Mouse (Mus musculus): ENCODE results near the gene Cacna1e. TPM values are rescaled to one million over a fixed set of nuclear protein-coding genes. Genes with fewer than 3 reads are reported as not detected.

Gene Cacna1e
- polyA plus RNA-seq, 1 experiment from 2014 or later, result 0.60 TPM

DNA sequence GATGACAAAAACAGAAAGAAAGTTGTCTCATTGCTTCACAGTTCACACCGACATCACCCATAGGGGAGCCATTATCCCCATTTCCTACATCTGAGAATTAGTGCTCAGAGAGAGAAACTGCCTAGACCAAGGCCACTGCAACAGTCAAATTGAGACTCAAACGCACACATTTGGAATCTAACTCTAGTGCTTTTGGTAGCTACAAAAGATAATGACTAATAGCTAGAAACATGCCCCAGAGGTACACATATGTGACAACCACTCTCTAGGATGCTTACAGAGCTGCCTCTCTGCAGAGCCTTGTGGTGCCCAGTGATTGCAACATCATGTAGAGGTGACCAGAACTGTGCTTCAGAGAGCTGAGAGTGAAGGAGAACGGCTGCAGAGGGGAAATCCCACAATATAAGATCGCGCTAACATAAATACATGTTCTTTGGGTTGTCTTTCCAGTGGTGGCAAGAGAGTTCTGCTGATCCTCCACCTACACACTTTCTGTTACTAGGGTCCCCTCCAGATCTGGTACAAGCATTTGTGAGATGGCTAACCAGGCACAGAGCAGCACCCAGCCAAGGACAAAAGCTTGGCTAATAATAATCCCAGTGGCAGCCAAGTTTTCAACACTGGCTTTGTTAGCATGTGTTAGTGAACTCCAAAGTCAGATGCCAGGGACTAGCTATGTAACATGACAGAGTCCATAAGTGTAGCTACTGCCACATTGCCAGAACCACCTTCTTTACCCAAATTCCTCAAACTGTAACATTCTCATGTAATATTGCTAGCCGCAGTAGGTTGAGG is 237.9 kb downstream of the Cacna1e start:
- 85% methylated on average over 6 of the region's 6 CpGs for WGBS
- Histone ChIP-seq H3K27me3 (no peaks in the 10 kb centered on the region), H3K9me3 (no peaks in the 10 kb centered on the region), H3K36me3 (no peaks in the 10 kb centered on the region), H3K27ac (no peak overlapping the region), H3K9ac (no peak overlapping the region), H3K4me1 (no peaks in the 10 kb centered on the region), H3K4me2 (no peak overlapping the region), H3K4me3 (no peak overlapping the region)
- no peak for ATAC-seq (ENCODE audit: insufficient number of reproducible peaks, low FRiP score, low TSS enrichment, low read depth)

DNA sequence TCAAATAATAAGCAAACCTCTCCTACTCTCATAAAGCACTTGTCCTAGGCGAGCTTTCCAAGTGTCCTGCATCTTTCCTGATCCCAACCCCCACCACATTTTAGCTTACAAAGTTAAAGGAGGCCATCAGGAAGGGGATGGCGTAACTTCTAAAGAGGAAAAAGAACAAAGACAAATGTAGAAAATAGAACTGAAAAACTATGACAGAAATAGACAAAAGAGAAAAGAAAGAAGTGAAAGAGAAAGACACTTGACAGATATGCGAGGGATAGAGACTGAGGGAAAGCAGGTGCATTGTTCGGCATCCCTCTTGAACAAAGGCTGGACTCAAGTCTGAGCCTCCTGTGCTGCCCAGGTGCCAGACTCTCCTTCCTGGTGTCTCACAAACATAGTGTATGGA is 246.5 kb downstream of the Cacna1e start:
- Histone ChIP-seq H3K27ac (no peak overlapping the region), H3K36me3 (no peaks in the 10 kb centered on the region), H3K27me3 (no peaks in the 10 kb centered on the region), H3K4me1 (peaks cover 9% of the 10 kb centered on the region; the same call in 1 of the 2 replicates), H3K4me3 (no peak overlapping the region), H3K4me2 (no peak overlapping the region), H3K9ac (no peak overlapping the region), H3K9me3 (no peaks in the 10 kb centered on the region)
- WGBS, result 74% methylated on average over 4 of the region's 4 CpGs
- no peak for ATAC-seq (ENCODE audit: insufficient number of reproducible peaks, low FRiP score, low TSS enrichment, low read depth)

DNA sequence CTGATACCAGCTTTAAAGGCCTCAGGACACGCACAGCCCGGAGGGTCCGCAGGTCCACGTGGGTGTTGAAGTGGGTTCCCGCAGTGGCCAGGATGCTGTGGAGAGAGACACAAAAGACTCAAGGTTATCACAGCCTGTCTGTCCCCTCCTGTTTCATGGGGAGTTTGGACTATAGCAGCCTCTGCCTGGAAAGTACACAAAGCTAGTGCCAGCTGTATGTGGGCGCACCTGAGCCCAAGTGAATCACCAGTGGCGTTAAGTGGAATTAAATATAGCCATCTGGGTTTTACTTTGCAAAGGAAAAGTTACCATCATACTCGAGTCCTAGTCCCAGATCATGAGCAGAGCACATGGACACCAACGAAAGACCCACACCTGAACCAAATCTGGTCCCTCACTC is 248.5 kb downstream of the Cacna1e start:
- Histone ChIP-seq H3K9ac (no peak overlapping the region), H3K4me1 (peaks cover 10% of the 10 kb centered on the region; the same call in 1 of the 2 replicates), H3K4me2 (no peak overlapping the region), H3K27me3 (peaks cover 4% of the 10 kb centered on the region; the same call in 1 of the 2 replicates), H3K27ac (no peak overlapping the region), H3K9me3 (no peaks in the 10 kb centered on the region), H3K4me3 (no peak overlapping the region), H3K36me3 (no peaks in the 10 kb centered on the region)
- 85% methylated on average over 9 of the region's 9 CpGs for WGBS
- ATAC-seq (ENCODE audit: insufficient number of reproducible peaks, low FRiP score, low TSS enrichment, low read depth), result no peak

DNA sequence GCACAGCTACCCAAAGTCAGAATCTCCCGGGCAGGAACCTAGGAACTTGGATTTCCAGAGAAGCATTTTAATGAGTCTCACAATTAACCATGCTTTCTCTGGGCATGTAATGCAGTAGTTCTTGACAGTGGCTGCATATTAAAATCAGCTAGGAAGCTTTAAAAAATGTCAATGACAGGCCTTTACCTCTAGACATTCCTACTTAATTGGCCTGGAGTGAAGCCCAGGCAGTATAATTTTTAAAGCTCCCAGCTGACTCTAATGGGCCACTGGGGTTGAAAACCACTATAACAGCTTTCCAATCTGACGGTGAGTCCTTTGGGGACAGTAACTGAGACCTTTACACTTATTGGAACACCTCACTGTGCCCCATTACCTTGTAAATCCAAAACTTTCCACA is 251.4 kb downstream of the Cacna1e start:
- Histone ChIP-seq H3K9me3 (no peaks in the 10 kb centered on the region), H3K4me2 (no peak overlapping the region), H3K27ac (no peak overlapping the region), H3K36me3 (no peaks in the 10 kb centered on the region), H3K4me1 (peaks cover 10% of the 10 kb centered on the region; the same call in 1 of the 2 replicates), H3K9ac (no peak overlapping the region), H3K27me3 (peaks cover 4% of the 10 kb centered on the region; the same call in 1 of the 2 replicates), H3K4me3 (no peak overlapping the region)
- no peak for ATAC-seq (ENCODE audit: insufficient number of reproducible peaks, low FRiP score, low TSS enrichment, low read depth)
- WGBS, result 14% methylated on average over 2 of the region's 2 CpGs

DNA sequence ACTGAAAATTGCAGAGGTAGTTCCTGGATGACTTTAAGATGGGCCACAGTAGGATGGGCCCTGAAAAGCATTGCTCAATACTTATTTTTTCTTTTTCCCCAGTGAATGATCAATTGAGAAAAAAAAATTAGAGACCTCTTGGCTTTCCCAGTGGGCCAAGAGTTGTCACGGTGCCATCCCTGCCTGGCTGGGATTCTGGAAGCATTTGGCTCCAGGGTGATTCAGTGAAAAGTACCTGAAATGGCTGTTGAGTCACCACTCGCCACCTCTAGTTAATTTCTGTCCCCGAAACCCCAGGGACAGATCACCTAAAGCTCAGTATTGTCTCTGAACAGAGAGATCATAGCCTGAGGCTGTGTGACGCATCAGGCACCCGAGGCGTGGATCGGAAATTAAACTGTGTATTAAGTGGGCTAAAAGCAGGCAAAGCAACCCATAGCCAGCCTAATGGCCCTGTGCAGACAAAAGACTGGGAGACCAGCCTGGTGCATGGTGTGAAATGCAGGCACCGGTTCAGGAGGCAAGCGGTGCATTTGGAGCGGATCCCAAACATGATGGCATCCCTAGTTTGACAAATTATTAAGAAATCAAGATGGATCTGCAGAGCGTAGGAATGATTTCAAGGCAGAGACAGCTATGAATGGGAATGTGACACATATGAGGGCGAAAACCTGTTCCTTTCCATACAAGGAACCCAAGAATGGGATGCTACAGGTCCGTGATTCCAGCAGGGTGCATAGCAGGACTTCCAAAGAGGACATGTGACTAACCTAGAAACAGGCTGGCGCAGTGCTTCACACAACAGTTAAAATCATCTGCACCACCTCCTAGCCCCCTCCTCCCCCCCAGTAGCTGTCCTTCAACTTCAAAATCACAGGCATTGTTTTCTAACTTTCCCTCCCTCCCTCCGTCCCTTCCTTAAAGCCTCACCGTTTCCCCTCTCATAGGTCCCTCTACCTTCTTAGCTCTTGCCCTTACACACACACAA is 261.3 kb downstream of the Cacna1e start:
- Histone ChIP-seq H3K9ac (no peak overlapping the region), H3K4me1 (no peaks in the 10 kb centered on the region), H3K9me3 (no peaks in the 10 kb centered on the region), H3K27ac (no peak overlapping the region), H3K4me2 (no peak overlapping the region), H3K27me3 (peaks cover 5% of the 10 kb centered on the region; the same call in 1 of the 2 replicates), H3K4me3 (no peak overlapping the region), H3K36me3 (no peaks in the 10 kb centered on the region)
- no peak for ATAC-seq (ENCODE audit: insufficient number of reproducible peaks, low FRiP score, low TSS enrichment, low read depth)
- 83% methylated on average over 16 of the region's 16 CpGs for WGBS

DNA sequence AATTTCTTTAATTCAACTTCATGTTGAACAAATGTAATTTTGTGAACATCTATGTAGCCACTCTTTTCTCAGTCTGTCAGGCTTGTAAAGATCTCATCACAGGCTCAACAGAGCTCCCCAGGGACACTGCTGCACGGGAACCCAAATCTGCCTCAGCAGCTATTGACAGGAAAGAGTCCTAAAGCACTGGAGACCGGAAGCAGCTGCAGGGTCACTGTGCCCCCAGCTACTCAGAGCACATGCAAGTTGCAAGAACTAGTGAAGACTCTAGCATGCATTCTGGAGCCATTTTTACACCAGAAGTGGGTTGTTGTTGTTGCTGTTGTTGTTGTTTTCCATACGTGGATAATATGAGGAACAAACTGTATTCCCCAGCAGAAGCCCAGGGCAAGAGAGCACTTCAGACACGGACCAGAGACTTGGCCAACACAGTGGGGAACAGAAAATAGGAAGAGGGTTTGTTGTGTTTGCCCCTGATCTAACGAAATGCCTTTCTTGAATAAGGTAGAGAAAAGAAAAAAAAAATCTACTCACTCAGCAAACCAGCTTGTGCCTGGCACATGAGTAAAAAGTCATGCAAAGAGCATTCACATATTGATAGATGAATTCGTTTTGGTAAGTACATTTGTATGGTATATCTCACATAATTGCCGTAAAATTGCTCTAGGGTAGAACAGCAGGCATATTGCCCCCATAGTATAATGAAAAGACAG is 266.4 kb downstream of the Cacna1e start:
- H3K36me3 ChIP-seq, result no peaks in the 10 kb centered on the region
- no peak overlapping the region for H3K4me2 ChIP-seq
- H3K9me3 ChIP-seq, result no peaks in the 10 kb centered on the region
- WGBS, result 55% methylated on average over 7 of the region's 7 CpGs
- H3K9ac ChIP-seq, result no peak overlapping the region
- H3K27ac ChIP-seq, result no peak overlapping the region
- no peaks in the 10 kb centered on the region for H3K4me1 ChIP-seq
- no peak overlapping the region for H3K4me3 ChIP-seq
- ATAC-seq (ENCODE audit: insufficient number of reproducible peaks, low FRiP score, low TSS enrichment, low read depth), result no peak
- no peaks in the 10 kb centered on the region for H3K27me3 ChIP-seq

DNA sequence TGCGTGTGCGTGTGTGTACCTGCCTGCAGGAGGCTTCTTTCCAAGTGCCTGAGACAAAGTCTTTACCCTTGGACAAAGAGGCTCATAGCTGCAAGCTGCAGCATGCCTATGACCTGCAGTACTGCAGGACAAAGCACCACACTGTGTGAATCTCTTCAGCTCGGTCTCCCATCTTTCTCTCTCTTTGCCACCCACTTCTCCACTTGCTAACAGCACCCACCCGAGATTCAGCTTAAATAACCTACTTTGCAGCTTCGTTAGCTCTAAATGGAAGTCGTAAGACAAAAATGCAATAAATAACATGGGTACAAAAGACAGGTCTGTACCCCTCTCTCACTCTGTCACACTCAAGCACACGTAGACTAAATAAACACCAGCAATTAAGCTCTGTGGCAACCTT is 268.5 kb downstream of the Cacna1e start:
- 59% methylated on average over 7 of the region's 7 CpGs for WGBS
- Histone ChIP-seq H3K27me3 (no peaks in the 10 kb centered on the region), H3K4me1 (no peaks in the 10 kb centered on the region), H3K4me2 (no peak overlapping the region), H3K9ac (no peak overlapping the region), H3K27ac (no peak overlapping the region), H3K9me3 (no peaks in the 10 kb centered on the region), H3K4me3 (no peak overlapping the region), H3K36me3 (no peaks in the 10 kb centered on the region)
- ATAC-seq (ENCODE audit: insufficient number of reproducible peaks, low FRiP score, low TSS enrichment, low read depth), result no peak

DNA sequence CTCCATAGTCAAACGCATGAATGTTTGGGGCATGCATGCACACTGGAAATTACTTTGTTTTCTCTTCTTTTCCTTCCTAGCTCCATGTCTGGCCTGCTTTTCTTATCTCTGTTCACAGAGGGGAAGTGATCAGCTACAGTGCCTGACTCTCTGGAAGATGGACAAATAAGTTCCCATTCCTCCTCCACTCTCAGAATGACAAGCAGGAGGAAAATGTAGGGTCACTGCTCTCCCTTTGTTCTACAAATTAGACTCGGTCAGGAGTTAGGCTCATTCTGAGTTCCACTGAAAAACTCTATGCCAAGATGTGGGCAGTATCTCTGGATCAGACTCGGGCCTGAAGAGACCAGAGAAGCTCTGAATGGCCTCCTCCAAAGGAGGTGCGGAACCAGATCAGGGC is 275.8 kb downstream of the Cacna1e start:
- ATAC-seq (ENCODE audit: insufficient number of reproducible peaks, low FRiP score, low TSS enrichment, low read depth), result no peak
- WGBS, result 72% methylated on average over 4 of the region's 4 CpGs
- H3K27ac ChIP-seq, result no peak overlapping the region

DNA sequence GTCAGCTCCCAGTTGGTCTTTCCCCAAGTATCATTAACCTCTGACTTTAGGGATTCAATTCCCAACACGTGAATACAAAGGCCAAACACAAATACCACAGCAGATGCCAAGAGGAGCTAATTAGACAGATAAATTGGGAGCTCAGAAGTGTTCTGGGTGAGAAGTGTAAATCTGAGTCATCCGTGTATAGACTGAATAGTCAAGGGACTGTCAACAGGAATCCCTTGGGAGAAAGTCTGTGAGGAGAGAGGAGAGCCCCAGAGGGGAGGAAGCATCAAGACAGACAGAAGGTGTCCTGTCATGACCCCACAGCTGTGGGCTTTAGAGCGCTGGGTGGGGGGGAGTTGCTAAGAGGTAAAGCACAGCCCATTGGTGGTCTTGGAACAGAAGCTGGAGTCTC is 276.9 kb downstream of the Cacna1e start:
- H3K4me2 ChIP-seq, result no peak overlapping the region
- no peak overlapping the region for H3K4me3 ChIP-seq
- no peak overlapping the region for H3K27ac ChIP-seq
- H3K4me1 ChIP-seq, result no peaks in the 10 kb centered on the region
- no peaks in the 10 kb centered on the region for H3K36me3 ChIP-seq
- H3K9ac ChIP-seq, result no peak overlapping the region
- no peaks in the 10 kb centered on the region for H3K27me3 ChIP-seq
- 73% methylated on average over 3 of the region's 3 CpGs for WGBS
- H3K9me3 ChIP-seq, result no peaks in the 10 kb centered on the region
- no peak for ATAC-seq (ENCODE audit: insufficient number of reproducible peaks, low FRiP score, low TSS enrichment, low read depth)

More for the DNA sequence above, 275.8 kb downstream of the Cacna1e start:
- Histone ChIP-seq H3K4me2 (no peak overlapping the region), H3K27me3 (no peaks in the 10 kb centered on the region), H3K36me3 (no peaks in the 10 kb centered on the region), H3K9me3 (no peaks in the 10 kb centered on the region), H3K9ac (no peak overlapping the region), H3K4me1 (no peaks in the 10 kb centered on the region), H3K4me3 (no peak overlapping the region)

DNA sequence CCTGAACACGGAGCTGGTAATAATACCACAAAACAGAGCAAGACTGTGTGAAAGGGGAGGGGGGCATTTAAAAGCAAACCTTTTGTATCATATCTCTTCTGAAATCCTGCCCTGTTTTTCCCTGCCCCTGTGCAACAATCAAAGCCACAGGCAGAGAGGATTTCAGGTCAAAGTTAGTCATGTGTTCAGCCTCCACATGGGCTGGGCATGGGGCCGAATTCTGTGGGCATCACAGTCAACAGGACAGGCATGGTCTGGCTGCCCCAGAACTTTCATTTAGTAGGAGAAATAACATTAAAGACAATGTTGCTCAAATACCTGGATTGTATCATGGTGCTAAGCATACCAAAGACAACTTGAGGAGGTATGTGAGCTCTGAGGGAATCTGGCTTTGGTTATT is 278.7 kb downstream of the Cacna1e start:
- Histone ChIP-seq H3K27me3 (no peaks in the 10 kb centered on the region), H3K9ac (no peak overlapping the region), H3K9me3 (no peaks in the 10 kb centered on the region), H3K4me1 (no peaks in the 10 kb centered on the region), H3K36me3 (no peaks in the 10 kb centered on the region), H3K4me2 (no peak overlapping the region), H3K27ac (no peak overlapping the region), H3K4me3 (no peak overlapping the region)
- WGBS, result 91% methylated on average over 2 of the region's 2 CpGs
- no peak for ATAC-seq (ENCODE audit: insufficient number of reproducible peaks, low FRiP score, low TSS enrichment, low read depth)

DNA sequence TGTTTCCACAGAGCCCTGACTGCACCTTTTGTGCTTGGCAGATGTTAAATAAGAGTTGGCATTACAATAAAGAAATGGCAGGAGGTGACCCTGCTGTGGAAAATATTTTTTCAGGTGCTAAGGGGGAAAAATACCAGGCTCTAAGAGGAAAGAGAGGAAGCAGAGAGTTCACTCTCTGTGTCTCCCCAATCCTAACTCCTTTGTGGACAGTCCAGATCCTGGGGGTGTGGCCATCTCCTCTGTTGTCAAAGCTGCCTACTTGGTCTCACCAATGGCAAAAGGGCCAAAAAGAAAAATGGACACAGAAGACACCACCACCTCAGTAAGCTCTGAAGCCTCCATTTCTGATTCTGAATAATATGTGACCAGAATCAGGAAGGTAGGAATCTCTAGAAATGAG is 280.5 kb downstream of the Cacna1e start:
- Histone ChIP-seq H3K36me3 (no peaks in the 10 kb centered on the region), H3K27me3 (no peaks in the 10 kb centered on the region), H3K9me3 (no peaks in the 10 kb centered on the region), H3K4me3 (no peak overlapping the region), H3K4me1 (no peaks in the 10 kb centered on the region), H3K9ac (no peak overlapping the region), H3K27ac (no peak overlapping the region), H3K4me2 (no peak overlapping the region)
- no peak for ATAC-seq (ENCODE audit: insufficient number of reproducible peaks, low FRiP score, low TSS enrichment, low read depth)

Data from limb, embryonic 15.5 days (tissue).